Mouse (Mus musculus) neural tube, embryonic 12.5 days (tissue): ENCODE measurements around the gene Slc9b1. TPM values are rescaled to one million over a fixed set of nuclear protein-coding genes. Genes with fewer than 3 reads are reported as not detected.

ENCODE experiments used
- ATAC-seq: fragments of 200-750 bp; cut with Nextera tagmentation; 2 replicates; pipeline ENCODE4 v1.8.0; 2017; ENCODE audit warnings: low read depth, mild to moderate bottlenecking, moderate TSS enrichment, moderate library complexity; ENCODE audit not compliant: low FRiP score
- H3K27ac ChIP-seq: fragments of 300-500 bp; sonication (generic); 2 replicates; pipeline ENCODE4 v1.5.1; 2016
- H3K27me3 ChIP-seq: fragments of 300-500 bp; sonication (generic); replicated peaks from 2 replicates; pipeline ENCODE4 v1.6.1; 2016; ENCODE audit warnings: mild to moderate bottlenecking
- H3K36me3 ChIP-seq: fragments of 300-500 bp; sonication (generic); 2 replicates; pipeline ENCODE4 v1.6.1; 2016; ENCODE audit warnings: mild to moderate bottlenecking
- H3K4me1 ChIP-seq: fragments of 300-500 bp; sonication (generic); 2 replicates; pipeline ENCODE4 v1.6.1; 2016
- H3K4me2 ChIP-seq: fragments of 300-500 bp; sonication (generic); replicated peaks from 2 replicates; pipeline ENCODE4 v1.6.1; 2016; ENCODE audit warnings: mild to moderate bottlenecking
- H3K4me3 ChIP-seq: fragments of 300-500 bp; sonication (generic); 2 replicates; pipeline ENCODE4 v1.5.1; 2016
- H3K9ac ChIP-seq: fragments of 300-500 bp; sonication (generic); 2 replicates; pipeline ENCODE4 v1.6.1; 2016; ENCODE audit warnings: mild to moderate bottlenecking
- H3K9me3 ChIP-seq: fragments of 300-500 bp; sonication (generic); 2 replicates; pipeline ENCODE4 v1.6.1; 2016; ENCODE audit warnings: mild to moderate bottlenecking
- WGBS: fragments of 180-500 bp; shearing (Covaris S2); methylation state at CpG from one replicate; pipeline ENCODE4 v1.1.7; 2016; 5-methylcytosine and 5-hydroxymethylcytosine counted together
- polyA plus RNA-seq: library from polyadenylated mRNA; unstranded; fragments of >200 nt; fragmentation: Nextera tagmentation; extraction: Ambion mirVana; gene quantifications from 2 replicates; pipeline ENCODE4 v1.2.1, GENCODE M21; 2016

The Slc9b1 gene
- polyA plus RNA-seq, 1 experiment from 2014 or later: not detected

- Histone ChIP-seq H3K9me3 (no peaks in the 10 kb centered on the region), H3K4me1 (peaks cover 24% of the 10 kb centered on the region), H3K36me3 (no peaks in the 10 kb centered on the region), H3K4me3 (peak overlapping the region; percentile 94), H3K9ac (peak overlapping the region; percentile 98), H3K27me3 (no peaks in the 10 kb centered on the region), H3K27ac (no peak overlapping the region), H3K4me2 (peak overlapping the region; percentile 88)
- no peak for ATAC-seq
- WGBS: 31% methylated on average over 7 of the region's 7 CpGs
Observed at GRCm38 (mm10) chr3:135440221-135440620, 92.4 kb downstream of the Slc9b1 start.

GRCm38 (mm10) chr3:135440621-135441020, 92.8 kb downstream of the Slc9b1 start:
- ATAC-seq: no peak
- peaks cover 24% of the 10 kb centered on the region for H3K4me1 ChIP-seq
- H3K4me3 ChIP-seq: peak overlapping the region; percentile 94
- H3K27me3 ChIP-seq: no peaks in the 10 kb centered on the region
- H3K9me3 ChIP-seq: no peaks in the 10 kb centered on the region
- no peaks in the 10 kb centered on the region for H3K36me3 ChIP-seq
- peak overlapping the region; percentile 98; the same call in 1 of the 2 replicates for H3K9ac ChIP-seq
- H3K27ac ChIP-seq: no peak overlapping the region
- peak overlapping the region; percentile 88 for H3K4me2 ChIP-seq
- WGBS: 65% methylated on average over 10 of the region's 10 CpGs

- Histone ChIP-seq H3K9ac (no peak overlapping the region), H3K27ac (no peak overlapping the region), H3K9me3 (no peaks in the 10 kb centered on the region), H3K36me3 (no peaks in the 10 kb centered on the region), H3K4me3 (no peak overlapping the region), H3K4me1 (peaks cover 16% of the 10 kb centered on the region), H3K27me3 (no peaks in the 10 kb centered on the region), H3K4me2 (no peak overlapping the region)
- no peak for ATAC-seq
Observed at GRCm38 (mm10) chr3:135444930-135445329, 97.1 kb downstream of the Slc9b1 start.

Other genes with a start within 250 kb of the Slc9b1 start
- 20.2 and 21.0 TPM in 2 replicates for gene Cenpe, start 135.5 kb upstream of the Slc9b1 start, polyA plus RNA-seq
- 4.0 and 4.2 TPM in 2 replicates for gene Bdh2, start 66.8 kb upstream of the Slc9b1 start, polyA plus RNA-seq
- gene Slc9b2, start 40.3 kb upstream of the Slc9b1 start, polyA plus RNA-seq: 0.88 and 1.3 TPM in 2 replicates
- 75.6 and 78.2 TPM in 2 replicates for gene Cisd2, start 75.9 kb downstream of the Slc9b1 start, polyA plus RNA-seq
- 461 and 494 TPM in 2 replicates for gene Ube2d3, start 90.1 kb downstream of the Slc9b1 start, polyA plus RNA-seq
- 4.0 and 5.1 TPM in 2 replicates for gene Manba, start 137.6 kb downstream of the Slc9b1 start, polyA plus RNA-seq